Mouse (Mus musculus) ES-CJ7 (cell line): ENCODE data around the gene Sdk2.

ENCODE experiments used
- DNase-seq: peaks from one replicate; pipeline ENCODE4 v3.0.0; 2011; ENCODE audit warnings: low read depth, low spot score

Sdk2 gene

GRCm38 (mm10) chr11:113766284-113766985 lies 300.4 kb downstream of the Sdk2 start:
- DNase-seq: no peak

GRCm38 (mm10) chr11:113764132-113764849 lies 302.6 kb downstream of the Sdk2 start:
- DNase-seq: no peak

GRCm38 (mm10) chr11:113763449-113763848 lies 303.4 kb downstream of the Sdk2 start:
- DNase-seq: peak; percentile 68

- DNase-seq: no peak
Measured at GRCm38 (mm10) chr11:113762136-113762797, 304.6 kb downstream of the Sdk2 start.

GRCm38 (mm10) chr11:113761646-113762045 lies 305.2 kb downstream of the Sdk2 start:
- no peak for DNase-seq

- DNase-seq: no peak
Measured at GRCm38 (mm10) chr11:113760476-113760875, 306.4 kb downstream of the Sdk2 start.

- DNase-seq: no peak
Measured at GRCm38 (mm10) chr11:113758851-113759250, 308.0 kb downstream of the Sdk2 start.

- DNase-seq: no peak
Measured at GRCm38 (mm10) chr11:113756578-113756977, 310.3 kb downstream of the Sdk2 start.

- no peak for DNase-seq
Measured at GRCm38 (mm10) chr11:113755878-113756277, 311.0 kb downstream of the Sdk2 start.

GRCm38 (mm10) chr11:113754845-113755244 lies 312.0 kb downstream of the Sdk2 start:
- no peak for DNase-seq

- DNase-seq: no peak
Measured at GRCm38 (mm10) chr11:113752685-113753430, 314.0 kb downstream of the Sdk2 start.

- DNase-seq: peak; percentile 93
Measured at GRCm38 (mm10) chr11:113752158-113752661, 314.6 kb downstream of the Sdk2 start.

- DNase-seq: peak; percentile 96
Measured at GRCm38 (mm10) chr11:113751484-113752084, 315.3 kb downstream of the Sdk2 start, which contains the start of gene Cdc42ep4. Cdc42ep4 (minus strand) TSS chr11:113751881.

- peak; percentile 74 for DNase-seq
Measured at GRCm38 (mm10) chr11:113750571-113751483, 316.0 kb downstream of the Sdk2 start.

- DNase-seq: peak; percentile 45
Measured at GRCm38 (mm10) chr11:113749749-113750351, 317.0 kb downstream of the Sdk2 start.

- DNase-seq: no peak
Measured at GRCm38 (mm10) chr11:113748797-113749521, 317.9 kb downstream of the Sdk2 start.

- peak; percentile 31 for DNase-seq
Measured at GRCm38 (mm10) chr11:113747725-113748380, 319.0 kb downstream of the Sdk2 start.

- DNase-seq: peak; percentile 36
Measured at GRCm38 (mm10) chr11:113747056-113747455, 319.8 kb downstream of the Sdk2 start.
